Mouse (Mus musculus) CH12.LX (cell line): ENCODE data around the gene Ovol3.

ENCODE experiments used
- CTCF ChIP-seq, 2 experiments: IDR thresholded peaks in 1 of 2; conservative IDR thresholded peaks in 1 of 2; 2 replicates each; pipeline ENCODE4 v1.5.1; 2011 to 2012; ENCODE audit warnings: low read depth in 2 of 2, low read length in 2 of 2, improper control_type of control experiment in 1 of 2, inconsistent platforms in 1 of 2, mild to moderate bottlenecking in 1 of 2, moderate library complexity in 1 of 2
- HCFC1 ChIP-seq: IDR thresholded peaks from 2 replicates; pipeline ENCODE4 v1.6.1; 2012; ENCODE audit warnings: low read depth, mild to moderate bottlenecking, inconsistent platforms, low read length, improper control_type of control experiment
- MAX ChIP-seq: IDR thresholded peaks from 2 replicates; pipeline ENCODE4 v1.6.1; 2011; ENCODE audit warnings: low read length, improper control_type of control experiment
- MXI1 ChIP-seq: IDR thresholded peaks from 2 replicates; pipeline ENCODE4 v1.6.1; 2011; ENCODE audit warnings: mild to moderate bottlenecking, low read depth, low read length, improper control_type of control experiment
- MYC ChIP-seq: IDR thresholded peaks from 2 replicates; pipeline ENCODE4 v1.6.1; 2011; ENCODE audit warnings: low read depth, mild to moderate bottlenecking, improper control_type of control experiment, low read length
- NELFE ChIP-seq: IDR thresholded peaks from 2 replicates; pipeline ENCODE4 v1.6.1; 2011; ENCODE audit warnings: low read depth, low read length, improper control_type of control experiment
- PAX5 ChIP-seq: IDR thresholded peaks from 2 replicates; pipeline ENCODE4 v1.6.1; 2012; ENCODE audit warnings: low read length, inconsistent platforms, mixed read lengths
- POLR2A ChIP-seq: IDR thresholded peaks from 2 replicates; pipeline ENCODE4 v1.6.1; 2011; ENCODE audit warnings: low read depth, mild to moderate bottlenecking, improper control_type of control experiment, low read length
- TBP ChIP-seq: conservative IDR thresholded peaks from 2 replicates; pipeline ENCODE4 v1.6.1; 2011; ENCODE audit warnings: low read depth, low read length, improper control_type of control experiment
- USF1 ChIP-seq: IDR thresholded peaks from 2 replicates; pipeline ENCODE4 v1.6.1; 2014; ENCODE audit warnings: low read depth, mild to moderate bottlenecking, inconsistent platforms, low read length, improper control_type of control experiment

DNA sequence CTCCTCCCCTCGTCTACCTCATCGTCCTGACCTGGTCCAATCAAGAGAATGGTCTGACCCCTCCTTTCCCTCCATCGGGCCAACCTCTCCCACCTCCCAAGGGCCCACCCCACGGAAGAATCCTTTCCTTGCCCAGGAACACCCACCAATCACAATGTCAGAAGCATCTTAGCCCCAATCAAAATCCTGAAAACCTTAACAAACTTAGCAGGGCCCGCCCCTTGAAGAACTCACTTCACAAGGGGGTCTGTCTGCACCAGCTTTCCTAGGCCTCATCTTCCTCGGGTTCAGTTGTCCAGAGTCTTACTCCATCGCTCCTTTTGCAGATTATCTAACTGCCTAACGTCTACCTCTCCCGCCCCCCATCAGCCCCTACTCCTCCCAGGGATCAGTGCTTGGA, 42.5 kb downstream of the Ovol3 start:
- TF ChIP-seq TBP (no peak), HCFC1 (no peak), MXI1 (no peak), USF1 (no peak), MAX (no peak), CTCF (conservative IDR thresholded peaks at IDR 0.05 in 1 of 2, IDR thresholded peaks at IDR 0.05 in 1 of 2; ENCODE audit: low read depth in 2 of 2, low read length in 2 of 2) (no peak), POLR2A (no peak), MYC (no peak), PAX5 (no peak), NELFE (no peak)
